Mouse (Mus musculus) mouse embryonic stem cell (cell line): ENCODE results near the gene 2310034G01Rik.

ENCODE experiments used
- in situ Hi-C, 2 experiments: fragments of 300-500 bp; cut with MboI; formaldehyde crosslinking; loops; 1 replicate in 1 of 2; 3 replicates in 1 of 2; pipeline ENCODE4 v1.14.3; 2019 to 2020; ENCODE audit warnings: low sequenced_read_pairs in 2 of 2, low pct_unique_long_range_greater_than_20kb in 1 of 2, mixed read lengths in 1 of 2; ENCODE audit not compliant: unreplicated experiment in 1 of 2

2310034G01Rik gene

GRCm38 (mm10) chr19:46320076-46320785, 29.9 kb downstream of the 2310034G01Rik start:
- in situ Hi-C loops, result no loop called here

GRCm38 (mm10) chr19:46318586-46319378, 31.3 kb downstream of the 2310034G01Rik start:
- in situ Hi-C loops, result no loop called here

GRCm38 (mm10) chr19:46318031-46318471, 32.1 kb downstream of the 2310034G01Rik start:
- in situ Hi-C loops, result no loop called here

DNA sequence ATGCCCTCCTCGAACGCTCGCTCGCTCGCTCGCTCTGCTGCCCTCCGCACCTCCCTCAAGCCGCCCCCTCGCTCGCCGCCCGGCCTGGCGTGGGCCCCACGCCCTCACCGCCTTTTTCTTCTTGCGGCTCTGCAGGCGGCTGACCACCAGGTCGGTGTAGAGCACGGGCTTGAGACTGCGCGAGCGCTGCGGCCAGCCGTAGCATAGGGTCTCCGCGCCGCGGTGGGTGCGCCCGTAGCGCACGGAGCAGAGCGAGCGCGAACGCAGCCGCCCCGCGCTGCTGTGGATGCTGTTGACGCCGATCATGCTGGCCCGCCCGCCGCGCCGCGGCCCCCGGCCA, 32.6 kb downstream of the 2310034G01Rik start:
- in situ Hi-C loops, result no loop called here

DNA sequence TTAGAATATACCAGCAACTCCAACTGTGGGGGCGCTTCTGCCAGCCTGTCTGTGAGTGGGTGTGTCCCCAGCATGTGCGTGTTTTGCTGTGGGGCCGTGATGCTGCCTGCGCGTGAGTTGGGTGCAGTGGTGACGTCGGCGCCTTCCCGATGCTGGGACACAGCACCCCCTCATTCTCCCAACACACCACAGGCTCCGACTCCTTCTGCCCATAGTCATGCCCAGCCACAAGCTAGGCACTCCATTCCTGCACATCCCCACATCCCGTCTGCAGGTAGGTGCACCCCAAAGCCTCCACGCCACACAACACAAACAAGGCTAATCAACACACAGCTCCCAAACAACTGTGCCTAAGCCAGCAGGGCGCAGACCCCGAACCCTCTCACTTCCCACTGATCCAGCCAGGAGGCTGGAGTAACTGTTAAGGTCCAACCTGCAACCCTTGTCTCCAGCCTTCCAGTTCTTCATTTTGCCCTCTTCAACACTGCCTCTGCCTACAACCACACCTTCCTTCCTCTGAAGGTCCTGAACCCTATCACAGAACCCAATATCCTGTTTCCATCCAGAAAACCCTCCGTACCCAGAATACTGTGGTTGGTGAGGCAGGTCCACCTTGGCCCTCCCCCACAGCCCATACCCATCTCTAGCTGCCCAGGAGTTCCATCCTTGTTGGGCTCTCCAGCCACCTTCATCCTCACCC, 33.1 kb downstream of the 2310034G01Rik start:
- in situ Hi-C loops, result no loop called here

DNA sequence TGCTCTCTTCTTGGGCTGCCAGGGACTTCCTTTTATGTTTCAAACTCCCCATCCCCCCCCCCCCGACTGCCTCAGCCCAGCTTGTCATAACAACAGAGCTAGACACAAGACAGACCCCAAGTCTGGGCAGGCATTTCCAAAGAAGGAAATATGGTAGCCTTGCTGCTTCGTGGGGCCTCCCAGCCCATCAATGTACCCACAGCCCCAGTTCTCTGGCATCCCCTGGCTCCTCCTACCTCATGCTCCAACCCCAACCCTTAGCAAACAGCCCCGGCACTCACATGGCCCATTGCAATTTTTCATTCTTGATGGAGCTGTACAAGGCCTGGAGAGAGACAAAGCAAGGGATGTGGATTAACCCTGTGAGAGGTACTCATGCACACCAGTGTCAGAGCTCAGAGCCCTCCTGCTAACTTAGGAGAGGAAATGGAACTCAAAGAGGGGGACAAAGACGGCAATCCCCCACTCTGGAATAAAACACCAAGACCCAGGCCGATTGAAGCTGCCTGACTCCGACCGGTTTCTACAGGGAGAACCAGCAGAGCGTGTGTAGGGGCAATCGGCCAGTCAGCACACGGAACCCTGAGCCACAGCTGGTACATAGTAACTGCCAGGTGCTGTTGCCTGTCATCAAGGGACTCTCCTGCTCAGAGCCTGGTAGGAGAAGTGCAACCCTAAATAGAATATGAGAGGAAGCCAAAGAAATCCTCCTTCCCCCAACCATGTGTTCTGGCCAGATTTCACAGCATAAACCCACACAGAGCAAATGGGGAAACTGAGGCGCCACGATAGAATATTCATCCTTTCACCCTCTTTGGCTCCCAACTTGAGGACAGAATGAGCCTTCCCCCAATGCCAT, 34.1 kb downstream of the 2310034G01Rik start:
- in situ Hi-C loops, result no loop called here

DNA sequence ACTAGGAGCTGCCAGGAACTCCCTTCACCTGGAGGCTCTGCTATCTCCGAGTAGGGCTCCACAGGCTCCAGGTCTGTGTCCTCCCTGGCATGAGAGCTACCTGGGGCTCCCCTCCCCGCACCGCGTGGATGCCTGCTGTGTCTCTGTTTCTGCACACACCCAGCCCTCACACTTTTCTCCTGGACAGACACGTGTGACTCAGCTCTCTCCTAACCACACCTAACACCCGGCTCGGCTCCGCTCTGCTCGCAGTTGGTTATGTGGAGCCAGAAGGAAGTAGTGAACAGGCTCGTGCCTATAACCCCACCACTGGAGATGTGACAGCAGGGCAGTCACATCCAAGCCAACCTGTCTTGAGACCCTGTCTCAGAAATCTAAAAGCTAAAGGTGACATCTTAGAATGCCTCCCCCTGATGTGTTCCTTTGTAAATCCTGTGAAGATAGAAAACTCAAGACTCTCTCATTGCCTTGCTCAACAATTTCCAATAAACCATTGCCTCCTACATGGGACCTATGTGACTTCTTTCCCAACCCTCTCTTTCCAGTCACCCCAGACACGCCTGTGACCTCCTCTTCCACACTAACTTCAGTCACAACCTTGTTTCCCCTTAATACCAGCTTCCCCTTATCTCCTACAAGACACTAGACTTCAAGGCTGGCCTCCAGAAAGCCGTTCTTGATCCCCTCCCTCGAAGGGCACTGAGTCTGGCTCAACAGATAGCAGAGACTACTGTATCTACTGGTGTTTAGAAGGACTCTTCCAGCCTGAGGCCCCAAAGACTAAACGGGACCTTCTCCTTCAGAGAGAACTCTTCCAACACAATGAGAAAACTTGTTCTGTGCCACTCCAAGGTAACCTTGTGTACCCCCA, 35.0 kb downstream of the 2310034G01Rik start:
- in situ Hi-C loops, result no loop called here

GRCm38 (mm10) chr19:46314151-46314601, 35.9 kb downstream of the 2310034G01Rik start:
- in situ Hi-C loops, result no loop called here

DNA sequence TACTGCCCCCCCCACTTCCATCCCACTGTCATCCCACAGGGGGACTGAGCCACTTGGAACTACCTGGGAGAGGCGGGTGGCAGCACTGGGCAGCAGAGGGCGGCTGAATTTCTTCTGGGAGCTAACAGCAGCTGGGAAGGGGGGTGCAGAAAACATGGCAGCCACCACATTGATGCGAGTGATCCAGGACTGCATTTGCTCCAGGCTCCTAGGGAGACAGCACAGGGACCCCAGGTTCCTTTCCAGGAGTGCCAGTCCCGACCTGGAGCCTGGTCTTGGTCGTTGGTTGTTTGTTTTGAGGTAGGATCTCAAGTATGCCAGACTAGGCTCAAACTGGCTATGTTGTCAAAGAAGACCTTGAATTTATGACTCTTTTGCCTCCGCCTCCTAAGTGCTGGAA, 36.5 kb downstream of the 2310034G01Rik start:
- in situ Hi-C loops, result no loop called here

- in situ Hi-C loops, result no loop called here
Measured at GRCm38 (mm10) chr19:46313116-46313515, 37.0 kb downstream of the 2310034G01Rik start.

DNA sequence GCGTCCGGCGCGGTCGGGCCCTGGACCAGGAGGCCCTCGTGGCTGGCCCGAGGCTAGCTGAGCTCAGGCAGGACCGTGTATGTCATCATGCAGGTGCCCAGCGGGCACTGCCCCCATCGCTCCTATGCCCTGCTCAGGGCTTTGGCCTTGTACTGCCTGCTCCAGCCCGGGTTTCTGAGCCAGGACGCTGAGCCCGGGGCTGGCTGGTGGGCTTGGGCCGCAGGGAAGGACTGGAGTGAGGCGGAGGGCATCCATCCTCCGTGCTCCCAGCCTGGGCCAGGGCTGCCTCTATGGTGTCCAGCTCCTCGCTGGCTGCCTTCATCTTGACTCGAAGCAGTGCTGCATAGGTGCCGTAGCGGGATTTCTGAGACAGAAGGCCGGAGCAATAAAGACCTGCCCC, 37.5 kb downstream of the 2310034G01Rik start:
- in situ Hi-C loops, result no loop called here

DNA sequence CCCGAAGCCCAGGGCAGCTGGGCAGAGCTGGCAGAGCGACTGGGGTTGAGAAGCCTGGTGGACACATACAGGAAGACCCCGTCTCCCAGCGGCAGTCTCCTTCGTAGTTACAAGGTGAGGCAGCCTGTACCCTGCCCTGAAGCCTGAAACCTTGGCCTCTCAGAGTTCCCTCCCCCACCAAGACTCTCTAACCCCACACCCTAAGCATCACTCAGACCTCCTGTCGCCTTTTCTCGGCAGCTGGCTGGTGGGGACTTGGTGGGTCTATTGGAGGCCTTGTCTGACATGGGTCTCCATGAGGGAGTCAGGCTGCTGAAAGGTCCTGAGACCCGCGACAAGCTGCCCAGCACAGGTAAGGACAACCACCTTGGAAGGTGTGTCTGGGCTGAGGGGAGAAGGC, 38.8 kb downstream of the 2310034G01Rik start:
- in situ Hi-C loops, result no loop called here

- in situ Hi-C loops, result no loop called here
Measured at GRCm38 (mm10) chr19:46310312-46310865, 39.7 kb downstream of the 2310034G01Rik start.

DNA sequence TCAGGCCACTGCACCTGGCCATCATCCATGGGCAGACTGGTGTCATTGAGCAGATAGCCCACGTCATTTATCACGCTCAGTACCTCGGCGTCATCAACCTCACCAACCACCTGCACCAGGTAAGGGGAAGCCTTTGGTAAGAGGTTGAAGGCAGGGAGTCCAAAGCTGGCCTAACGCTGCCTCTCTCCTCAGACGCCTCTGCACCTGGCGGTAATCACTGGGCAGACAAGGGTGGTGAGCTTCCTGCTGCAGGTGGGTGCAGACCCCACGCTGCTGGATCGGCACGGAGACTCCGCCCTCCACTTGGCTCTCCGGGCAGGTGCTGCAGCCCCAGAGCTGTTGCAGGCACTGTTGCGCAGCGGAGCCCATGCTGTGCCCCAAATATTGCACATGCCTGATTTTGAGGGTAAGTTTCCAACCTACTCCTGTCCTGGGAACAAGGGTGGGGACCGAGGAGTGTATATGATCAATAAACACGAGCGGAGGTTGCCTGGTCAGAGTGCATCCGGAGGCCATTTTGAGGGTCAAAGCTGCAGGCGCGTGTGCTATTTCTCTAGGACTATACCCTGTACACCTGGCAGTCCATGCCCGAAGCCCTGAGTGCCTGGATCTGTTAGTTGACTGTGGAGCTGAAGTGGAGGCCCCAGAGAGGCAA, 40.3 kb downstream of the 2310034G01Rik start:
- in situ Hi-C loops, result loop anchor here in 1 of 2 experiments (10.0 kb wide), 1 partner anchor 175 kb away; the partner anchor contains the start of gene Elovl3

GRCm38 (mm10) chr19:46308706-46309435, 41.2 kb downstream of the 2310034G01Rik start:
- in situ Hi-C loops, result loop anchor here in 1 of 2 experiments (10.0 kb wide), 1 partner anchor 174 kb away; the partner anchor contains the start of gene Elovl3

GRCm38 (mm10) chr19:46308303-46308702, 41.8 kb downstream of the 2310034G01Rik start:
- in situ Hi-C loops, result loop anchor here in 1 of 2 experiments (10.0 kb wide), 1 partner anchor 174 kb away; the partner anchor contains the start of gene Elovl3
